Mouse (Mus musculus): ENCODE results near the gene C2cd5.

DNA sequence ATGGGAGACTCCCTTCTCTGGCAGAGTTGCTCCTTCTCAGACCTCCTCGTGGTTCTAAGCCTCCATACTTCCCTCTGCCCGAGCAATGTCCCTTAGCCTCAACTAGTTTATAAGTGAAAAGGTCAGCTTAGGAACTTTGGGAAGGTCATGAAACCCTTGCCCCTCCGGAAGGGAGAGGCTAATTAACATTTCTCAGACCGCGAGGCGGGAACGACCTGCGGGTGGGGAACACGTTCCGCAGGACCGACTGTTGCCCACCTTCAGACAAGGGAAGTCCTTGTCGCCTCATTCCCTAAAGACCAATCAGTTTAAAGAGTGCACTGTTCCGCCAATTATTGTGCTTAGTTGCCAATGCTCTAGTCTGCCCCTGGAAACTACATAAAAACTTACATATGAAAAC lies 8.1 kb upstream of the C2cd5 start:
- no peak for TF ChIP-seq HCFC1 (IDR thresholded peaks at IDR 0.05; ENCODE audit: low read depth, low read length)
- TF ChIP-seq USF2 (conservative IDR thresholded peaks at IDR 0.05; ENCODE audit: low read depth, low read length) = no peak
- no peak for TF ChIP-seq IRF4 (IDR thresholded peaks at IDR 0.05; ENCODE audit: low read depth, low read length)
- no peak for TF ChIP-seq ETS1 (conservative IDR thresholded peaks at IDR 0.05; ENCODE audit: low read depth, low read length)
- TF ChIP-seq ZKSCAN1 (IDR thresholded peaks at IDR 0.05; ENCODE audit: borderline replicate concordance, low read depth, low read length) = no peak
- no peak for TF ChIP-seq CTCF (conservative IDR thresholded peaks at IDR 0.05 in 1 of 2, IDR thresholded peaks at IDR 0.05 in 1 of 2; ENCODE audit: low read depth in 2 of 2, low read length in 2 of 2)
- TF ChIP-seq USF1 (IDR thresholded peaks at IDR 0.05; ENCODE audit: low read depth, low read length) = no peak

Measured in CH12.LX (cell line).